Mouse (Mus musculus): Measurements from ENCODE around the gene Tmem213.

DNA sequence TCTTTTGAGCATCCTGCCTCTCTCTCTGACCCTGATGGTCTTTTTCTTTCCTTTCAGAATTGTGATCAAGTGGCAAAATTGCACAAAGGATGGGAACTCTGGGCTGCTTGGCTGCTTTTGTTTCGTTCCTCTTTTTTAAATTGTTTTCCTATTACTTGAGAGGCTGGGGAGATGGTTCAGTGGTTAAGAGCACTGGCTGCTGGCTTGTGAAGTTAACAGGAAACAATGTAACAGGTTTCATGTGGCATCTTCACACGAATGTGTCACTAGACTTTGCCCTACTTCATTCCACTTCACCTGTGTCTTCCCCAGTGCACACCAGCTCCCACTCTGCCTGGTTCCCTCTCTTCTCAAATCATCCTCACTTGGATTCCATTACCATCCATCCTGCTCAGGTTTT, 44.4 kb upstream of the Tmem213 start:
- TF ChIP-seq POLR2A (IDR thresholded peaks at IDR 0.05; ENCODE audit: control insufficient read depth, low read depth, low read length) (no peak), CTCF (IDR thresholded peaks at IDR 0.05; ENCODE audit: control insufficient read depth, insufficient read depth, insufficient replicate concordance, low read depth, low read length) (no peak)

Data from testis, adult 2 months (tissue).